Mouse (Mus musculus) kidney, embryonic 14.5 days (tissue): ENCODE results near the gene 3110082I17Rik. TPM values are rescaled to one million over a fixed set of nuclear protein-coding genes. Genes with fewer than 3 reads are reported as not detected.

ENCODE experiments used
- ATAC-seq: fragments of 200-750 bp; cut with Nextera tagmentation; 2 replicates; pipeline ENCODE4 v1.8.0; 2017; ENCODE audit warnings: moderate number of reproducible peaks, mild to moderate bottlenecking, moderate TSS enrichment, moderate library complexity; ENCODE audit not compliant: low FRiP score, low TSS enrichment
- H3K27ac ChIP-seq: fragments of 300-500 bp; sonication (generic); 2 replicates; pipeline ENCODE4 v1.5.1; 2014; ENCODE audit warnings: low read depth, mild to moderate bottlenecking, low read length, moderate library complexity, mixed read lengths
- H3K27me3 ChIP-seq: fragments of 300-500 bp; sonication (generic); 2 replicates; pipeline ENCODE4 v1.6.1; 2014; ENCODE audit warnings: mild to moderate bottlenecking, low read length; ENCODE audit not compliant: control insufficient read depth, insufficient read depth
- H3K36me3 ChIP-seq: fragments of 300-500 bp; sonication (generic); 2 replicates; pipeline ENCODE4 v1.6.1; 2014; ENCODE audit warnings: low read length, mixed read lengths; ENCODE audit not compliant: control insufficient read depth, insufficient read depth
- H3K4me1 ChIP-seq: fragments of 300-500 bp; sonication (generic); 2 replicates; pipeline ENCODE4 v1.6.1; 2014; ENCODE audit warnings: low read length, mixed read lengths; ENCODE audit not compliant: control insufficient read depth, insufficient read depth
- H3K4me2 ChIP-seq: fragments of 300-500 bp; sonication (generic); replicated peaks from 2 replicates; pipeline ENCODE4 v1.6.1; 2014; ENCODE audit warnings: low read depth, mild to moderate bottlenecking, low read length
- H3K4me3 ChIP-seq: fragments of 300-500 bp; sonication (generic); 2 replicates; pipeline ENCODE4 v1.5.1; 2014; ENCODE audit warnings: mild to moderate bottlenecking, low read length
- H3K9ac ChIP-seq: fragments of 300-500 bp; sonication (generic); 2 replicates; pipeline ENCODE4 v1.6.1; 2014; ENCODE audit warnings: low read depth, mild to moderate bottlenecking, low read length, moderate library complexity
- H3K9me3 ChIP-seq: fragments of 300-500 bp; sonication (generic); 2 replicates; pipeline ENCODE4 v1.6.1; 2016; ENCODE audit warnings: low read length; ENCODE audit not compliant: control insufficient read depth
- WGBS: fragments of 180-500 bp; shearing (Covaris S2); extraction: QIAGEN DNeasy Blood & Tissue Kit; methylation state at CpG from one replicate; pipeline ENCODE4 v1.1.7; 2014; 5-methylcytosine and 5-hydroxymethylcytosine counted together
- polyA plus RNA-seq: library from polyadenylated mRNA; unstranded; fragments of >200 nt; fragmentation: Nextera tagmentation; extraction: Ambion mirVana; gene quantifications from 2 replicates; pipeline ENCODE4 v1.2.1, GENCODE M21; 2014

3110082I17Rik gene
- polyA plus RNA-seq, 1 experiment from 2014 or later = 40.6 TPM

DNA sequence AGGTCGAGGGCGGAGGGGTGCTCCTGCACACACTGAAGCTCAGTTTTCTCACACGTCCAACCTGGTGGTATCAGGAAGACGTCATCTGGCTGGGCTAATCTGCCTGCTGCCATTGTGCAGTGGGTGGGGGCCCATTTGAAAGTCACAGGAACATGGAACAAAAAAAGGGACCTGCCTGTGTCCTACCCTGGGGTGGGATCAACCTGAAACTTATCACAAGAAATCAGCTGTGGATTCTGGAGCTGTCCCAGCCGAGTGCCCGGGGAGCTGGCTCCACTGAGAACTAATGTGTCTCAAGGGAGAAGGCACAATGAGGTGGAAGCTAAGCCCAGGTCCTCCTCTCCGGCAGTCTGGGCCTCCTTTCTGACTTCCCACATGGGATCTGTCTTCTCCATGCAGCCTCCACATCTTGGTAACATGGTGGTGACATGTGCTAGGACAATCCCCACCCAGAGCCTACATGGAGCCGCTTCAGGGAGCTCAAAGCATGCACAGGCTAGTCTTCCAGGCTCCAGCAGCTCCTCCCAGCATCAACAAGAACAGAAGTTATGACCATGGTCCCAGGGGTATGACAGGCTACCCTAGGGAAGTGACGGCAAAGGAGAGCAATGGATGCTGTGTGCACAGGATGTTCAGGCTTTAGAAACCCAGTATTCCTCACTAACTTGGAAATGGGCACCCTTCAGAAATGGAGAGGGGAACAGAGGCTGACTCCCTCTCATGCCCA, 26.3 kb downstream of the 3110082I17Rik start:
- Histone ChIP-seq H3K36me3 (no peaks in the 10 kb centered on the region), H3K9ac (no peak overlapping the region), H3K27me3 (no peaks in the 10 kb centered on the region), H3K4me2 (no peak overlapping the region), H3K27ac (no peak overlapping the region), H3K4me1 (peaks cover 44% of the 10 kb centered on the region), H3K9me3 (no peaks in the 10 kb centered on the region), H3K4me3 (no peak overlapping the region)
- WGBS = 75% methylated on average over 9 of the region's 9 CpGs
- no peak for ATAC-seq

DNA sequence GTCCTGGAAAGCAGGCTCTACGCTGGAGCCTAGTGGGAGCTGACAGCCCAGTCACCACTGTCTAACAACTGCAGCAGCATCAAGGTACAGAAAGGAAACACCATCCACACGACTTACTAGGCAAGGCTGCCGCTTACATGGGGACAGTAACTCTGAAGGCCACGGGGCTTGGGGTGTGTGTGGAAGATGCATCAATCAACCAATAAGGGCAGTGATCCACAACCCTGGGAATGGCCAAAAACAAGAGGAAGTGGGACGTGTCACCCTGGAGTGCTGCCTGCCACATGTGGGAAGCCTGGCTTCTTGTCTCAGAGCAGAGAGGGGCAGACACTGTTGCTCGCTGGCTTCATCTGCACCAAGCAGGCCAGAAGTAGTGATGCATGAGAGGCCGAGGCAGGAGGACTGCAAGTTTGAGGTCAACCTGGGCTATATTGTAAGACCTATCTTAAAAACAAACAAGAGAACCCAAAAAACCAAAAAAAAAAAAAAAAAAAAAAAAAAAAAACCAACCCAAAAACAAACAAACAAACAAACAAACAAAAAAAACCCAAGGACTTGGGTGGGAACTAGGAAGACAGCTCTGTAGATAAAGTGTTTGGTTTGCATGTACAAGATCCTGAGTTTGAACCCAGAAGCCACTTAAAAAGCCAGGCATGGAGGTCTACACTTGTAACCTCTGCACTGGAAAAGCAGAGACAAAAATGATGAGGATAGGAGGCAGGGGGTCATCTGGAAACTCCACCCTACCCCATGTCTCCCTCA, 27.4 kb downstream of the 3110082I17Rik start:
- no peaks in the 10 kb centered on the region for H3K36me3 ChIP-seq
- no peak overlapping the region for H3K27ac ChIP-seq
- WGBS = 51% methylated on average over 7 of the region's 7 CpGs
- H3K4me3 ChIP-seq = no peak overlapping the region
- no peaks in the 10 kb centered on the region for H3K27me3 ChIP-seq
- ATAC-seq = no peak
- peaks cover 49% of the 10 kb centered on the region for H3K4me1 ChIP-seq
- H3K9me3 ChIP-seq = no peaks in the 10 kb centered on the region
- H3K9ac ChIP-seq = no peak overlapping the region
- no peak overlapping the region for H3K4me2 ChIP-seq

DNA sequence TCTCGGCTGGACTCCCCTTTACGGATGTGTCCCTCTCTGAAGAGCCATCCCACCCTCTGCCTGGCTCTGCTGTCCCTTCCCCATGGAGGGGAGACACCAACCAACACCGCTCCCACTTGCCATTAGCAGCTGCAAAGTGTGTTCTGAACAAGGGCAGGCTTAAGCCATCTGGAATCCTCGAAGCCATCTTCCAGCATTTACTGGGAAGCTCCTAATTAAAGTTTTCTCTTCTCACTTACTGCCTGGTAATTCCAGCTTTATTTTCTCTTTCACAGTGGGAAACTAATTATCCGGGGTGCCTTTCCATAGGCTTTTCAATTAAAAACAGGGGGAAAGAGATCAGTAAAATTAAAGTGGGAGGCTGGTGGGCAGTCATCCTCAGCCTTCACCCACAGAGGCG, 28.0 kb downstream of the 3110082I17Rik start:
- Histone ChIP-seq H3K4me2 (no peak overlapping the region), H3K9me3 (no peaks in the 10 kb centered on the region), H3K4me3 (no peak overlapping the region), H3K27ac (no peak overlapping the region), H3K27me3 (no peaks in the 10 kb centered on the region), H3K4me1 (peaks cover 49% of the 10 kb centered on the region), H3K9ac (no peak overlapping the region), H3K36me3 (no peaks in the 10 kb centered on the region)
- no peak for ATAC-seq
- 47% methylated on average over 6 of the region's 6 CpGs for WGBS

- peak; percentile 47; the same call in 1 of the 2 replicates for ATAC-seq
- peaks cover 48% of the 10 kb centered on the region for H3K4me1 ChIP-seq
- WGBS = 17% methylated on average over 12 of the region's 12 CpGs
- no peak overlapping the region for H3K4me3 ChIP-seq
- H3K27me3 ChIP-seq = no peaks in the 10 kb centered on the region
- no peak overlapping the region for H3K9ac ChIP-seq
- peak overlapping the region; percentile 32; the same call in 1 of the 2 replicates for H3K27ac ChIP-seq
- no peak overlapping the region for H3K4me2 ChIP-seq
- H3K9me3 ChIP-seq = no peaks in the 10 kb centered on the region
- no peaks in the 10 kb centered on the region for H3K36me3 ChIP-seq
Observed at GRCm38 (mm10) chr5:139429818-139430341, 30.4 kb downstream of the 3110082I17Rik start.

- Histone ChIP-seq H3K4me2 (no peak overlapping the region), H3K36me3 (no peaks in the 10 kb centered on the region), H3K27ac (no peak overlapping the region), H3K9me3 (no peaks in the 10 kb centered on the region), H3K27me3 (no peaks in the 10 kb centered on the region), H3K9ac (no peak overlapping the region), H3K4me1 (peaks cover 56% of the 10 kb centered on the region), H3K4me3 (no peak overlapping the region)
- WGBS = 80% methylated on average over 9 of the region's 9 CpGs
- ATAC-seq = no peak
Observed at GRCm38 (mm10) chr5:139427989-139428388, 32.3 kb downstream of the 3110082I17Rik start.

DNA sequence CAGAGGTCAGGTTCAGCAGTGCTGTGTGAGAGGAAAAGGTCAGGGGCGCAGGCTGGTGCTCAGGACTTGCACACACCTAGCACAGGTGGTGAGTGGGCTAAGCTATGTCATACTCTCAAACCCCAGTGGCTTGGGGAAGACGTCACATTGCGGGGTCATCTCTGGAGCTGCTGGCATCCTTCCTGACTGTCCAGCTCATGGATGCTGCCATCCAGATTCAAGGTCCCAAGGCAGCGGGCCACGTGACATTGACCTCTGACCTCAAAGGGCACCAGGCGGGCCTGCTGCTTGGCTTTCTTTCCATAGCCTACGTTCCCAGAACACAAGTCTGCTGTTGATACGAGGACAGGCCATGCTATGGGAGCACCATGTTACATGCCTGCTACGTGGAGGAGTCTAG, 33.3 kb downstream of the 3110082I17Rik start:
- no peak for ATAC-seq
- Histone ChIP-seq H3K27ac (no peak overlapping the region), H3K4me2 (no peak overlapping the region), H3K4me3 (no peak overlapping the region), H3K9ac (no peak overlapping the region), H3K4me1 (peaks cover 47% of the 10 kb centered on the region), H3K9me3 (no peaks in the 10 kb centered on the region), H3K27me3 (no peaks in the 10 kb centered on the region), H3K36me3 (no peaks in the 10 kb centered on the region)
- 86% methylated on average over 9 of the region's 9 CpGs for WGBS

DNA sequence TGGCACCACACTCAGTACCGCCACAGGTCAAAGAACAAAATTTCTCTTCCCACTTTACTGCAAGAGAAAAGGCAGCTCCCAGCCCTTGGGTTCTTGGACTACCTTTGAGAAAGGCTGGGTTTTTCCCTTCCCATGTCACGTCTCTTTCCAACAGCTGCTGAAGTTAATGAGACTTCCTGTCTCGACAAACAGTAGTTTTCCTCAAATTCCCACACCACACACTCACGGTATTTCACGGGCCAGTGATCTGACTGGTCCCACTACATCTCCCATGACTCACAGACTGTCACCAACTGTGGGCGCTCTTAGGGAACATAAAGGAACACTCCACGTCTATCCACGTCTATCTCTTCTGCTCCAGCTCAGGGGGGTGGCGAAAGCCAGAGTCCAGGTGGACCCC, 35.1 kb downstream of the 3110082I17Rik start:
- H3K27ac ChIP-seq = no peak overlapping the region
- H3K36me3 ChIP-seq = no peaks in the 10 kb centered on the region
- peaks cover 30% of the 10 kb centered on the region for H3K4me1 ChIP-seq
- no peak overlapping the region for H3K4me2 ChIP-seq
- 45% methylated on average over 9 of the region's 9 CpGs for WGBS
- H3K4me3 ChIP-seq = no peak overlapping the region
- no peaks in the 10 kb centered on the region for H3K27me3 ChIP-seq
- no peak for ATAC-seq
- H3K9ac ChIP-seq = no peak overlapping the region
- H3K9me3 ChIP-seq = no peaks in the 10 kb centered on the region

DNA sequence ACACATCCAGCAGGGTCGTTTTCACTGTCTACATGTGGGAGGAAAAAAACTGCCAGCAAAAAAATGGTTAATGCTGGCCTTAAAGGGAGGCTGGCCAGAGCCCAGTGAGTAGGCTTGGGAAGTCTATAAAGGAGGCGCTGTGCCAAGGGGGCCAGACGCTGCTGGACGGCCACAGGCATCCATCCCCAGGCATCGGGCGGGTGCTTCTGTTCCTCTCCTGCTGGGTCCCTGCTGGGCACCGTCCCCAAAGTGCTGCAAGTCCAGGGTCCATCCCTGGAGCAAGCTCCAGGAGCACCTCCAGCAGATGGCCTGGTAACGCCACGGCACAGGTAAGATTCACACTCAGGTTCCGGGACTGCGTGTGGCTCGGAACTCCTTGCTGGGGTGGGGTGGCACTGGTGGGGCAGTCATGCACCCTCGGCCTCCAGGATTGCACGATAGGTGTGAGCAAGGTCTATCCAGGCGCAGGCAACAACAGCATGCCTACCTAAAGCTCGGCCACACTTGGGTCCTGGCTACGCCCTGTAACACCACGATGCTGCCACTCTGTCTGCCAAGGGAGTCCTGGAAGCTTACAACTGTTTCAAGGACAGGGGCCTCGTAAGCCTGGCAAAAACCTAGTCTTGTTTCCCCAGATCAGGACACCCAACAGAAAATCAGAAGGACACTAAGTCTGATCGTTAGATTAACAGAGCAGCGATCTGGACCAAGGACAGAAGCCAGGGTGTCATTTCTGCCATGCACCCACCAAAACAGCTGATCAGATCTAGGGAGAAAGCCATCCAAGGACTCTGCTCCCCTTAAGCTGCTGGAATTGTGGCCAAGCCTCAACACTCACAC, 37.1 kb downstream of the 3110082I17Rik start, which contains the start of gene Gper1:
Gper1 (plus strand) TSS at position 126 of the 840 bp plus-strand sequence.
- no peaks in the 10 kb centered on the region for H3K27me3 ChIP-seq

More for the DNA sequence above, 37.1 kb downstream of the 3110082I17Rik start, which contains the start of gene Gper1:
- Histone ChIP-seq H3K4me3 (peak within 1 kb of the TSS; percentile 18; the same call in 1 of the 2 replicates), H3K36me3 (no peaks in the 10 kb centered on the region), H3K27ac (no peak within 1 kb of the TSS), H3K9me3 (no peaks in the 10 kb centered on the region), H3K4me1 (peaks cover 20% of the 10 kb centered on the region; the same call in 1 of the 2 replicates), H3K4me2 (peak within 1 kb of the TSS; percentile 33), H3K9ac (peak within 1 kb of the TSS; percentile 28)
- WGBS = 48% methylated on average over 21 of the region's 21 CpGs
- ATAC-seq = peak; percentile 69; the same call in 1 of the 2 replicates
